Mouse (Mus musculus): ENCODE results near the gene Etv6.

DNA sequence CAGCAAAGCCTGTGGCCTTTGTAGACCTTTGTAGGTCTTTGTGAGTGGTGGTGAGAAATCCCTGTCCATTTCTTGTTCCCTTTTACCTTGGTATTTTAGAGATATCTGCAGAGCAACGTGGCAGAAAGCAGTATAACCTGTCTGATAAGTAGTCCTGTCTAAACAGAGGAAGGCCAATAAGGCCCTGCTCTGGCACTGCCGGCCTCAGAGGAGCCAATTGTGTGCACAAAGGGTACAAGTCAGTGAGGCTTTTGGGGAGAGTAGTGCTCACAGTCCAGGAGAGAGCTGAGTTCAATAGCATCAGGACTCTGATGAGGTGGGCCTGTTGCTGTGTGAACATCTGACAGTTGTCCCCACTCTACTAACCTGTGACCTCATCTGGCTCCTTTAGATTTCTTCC is 77.7 kb downstream of the Etv6 start:
- TF ChIP-seq CTCF (IDR thresholded peaks at IDR 0.05; ENCODE audit: low read depth, low read length) = no peak
- no peak for TF ChIP-seq GATA1 (IDR thresholded peaks at IDR 0.05; ENCODE audit: borderline replicate concordance, low read length)
- no peak for TF ChIP-seq TAL1 (conservative IDR thresholded peaks at IDR 0.05; ENCODE audit: low read depth, low read length)

All from G1E (cell line).